Mouse (Mus musculus): ENCODE results near the gene Atl3. TPM values are rescaled to one million over a fixed set of nuclear protein-coding genes. Genes with fewer than 3 reads are reported as not detected.

Gene Atl3
- total RNA-seq, 1 experiment from 2014 or later = 101 TPM

DNA sequence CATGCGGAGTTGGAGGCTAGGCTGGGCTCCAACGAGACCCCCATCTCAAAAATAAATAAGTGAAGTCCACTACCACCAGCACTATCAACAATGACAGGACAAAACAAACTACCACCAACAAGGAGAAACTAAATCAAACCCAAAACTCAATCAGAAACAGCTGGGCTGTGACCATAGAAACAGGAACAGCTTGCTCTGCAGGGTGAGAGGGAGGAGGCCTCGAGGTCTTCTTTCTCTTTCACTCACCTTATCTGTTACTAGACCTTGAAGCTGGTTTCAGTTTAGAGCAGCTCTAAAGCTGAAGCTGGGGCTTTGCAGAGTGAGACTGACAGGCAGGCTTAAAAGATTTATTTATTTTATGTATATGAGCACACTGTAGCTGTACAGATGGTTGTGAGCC, 67.6 kb downstream of the Atl3 start:
- DNase-seq = no peak

DNA sequence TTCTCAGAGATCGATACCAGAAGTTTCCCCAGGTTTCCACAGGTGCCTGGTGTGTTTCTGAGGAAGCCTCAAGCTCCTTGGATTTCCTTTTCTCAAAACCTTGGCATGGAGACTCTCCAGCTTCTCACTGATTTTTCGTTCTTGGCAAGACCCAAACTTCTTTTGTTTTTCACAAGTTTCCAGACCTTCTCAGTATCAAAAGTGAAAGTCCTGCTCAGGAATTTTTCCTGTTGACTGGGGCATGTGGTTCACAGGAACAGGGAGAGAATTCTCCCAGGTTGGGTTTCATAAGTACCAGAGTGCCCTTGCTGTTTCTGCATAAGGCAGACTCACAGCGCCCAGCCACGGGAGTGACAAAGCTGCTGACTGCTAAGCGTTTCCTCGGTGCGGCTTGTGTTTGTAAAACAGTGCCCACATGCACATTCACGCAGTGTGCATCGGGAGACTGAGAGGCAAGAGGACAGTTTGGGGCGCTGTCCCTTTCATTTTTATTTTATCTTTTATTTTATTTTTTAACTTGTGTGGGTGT, 68.8 kb downstream of the Atl3 start:
- no peak for DNase-seq

DNA sequence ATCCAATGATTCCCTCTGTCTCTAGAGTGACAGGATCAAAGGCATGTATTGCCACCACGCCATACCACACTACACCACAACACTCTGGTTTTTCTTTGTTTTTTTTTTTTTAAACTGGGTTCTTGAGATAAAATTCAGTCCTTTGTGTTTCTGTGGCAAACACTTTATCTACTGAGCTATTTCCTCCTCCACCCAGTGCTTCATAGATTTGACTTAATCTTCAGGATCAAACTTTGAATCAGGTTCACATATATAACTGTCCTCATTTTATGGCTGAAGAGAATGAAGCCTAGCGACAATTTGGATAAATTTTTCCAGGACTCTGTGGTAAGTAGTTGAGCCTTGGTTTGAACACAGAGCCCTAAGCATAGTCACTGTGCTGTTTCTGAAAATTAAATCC, 69.8 kb downstream of the Atl3 start:
- no peak for DNase-seq

DNA sequence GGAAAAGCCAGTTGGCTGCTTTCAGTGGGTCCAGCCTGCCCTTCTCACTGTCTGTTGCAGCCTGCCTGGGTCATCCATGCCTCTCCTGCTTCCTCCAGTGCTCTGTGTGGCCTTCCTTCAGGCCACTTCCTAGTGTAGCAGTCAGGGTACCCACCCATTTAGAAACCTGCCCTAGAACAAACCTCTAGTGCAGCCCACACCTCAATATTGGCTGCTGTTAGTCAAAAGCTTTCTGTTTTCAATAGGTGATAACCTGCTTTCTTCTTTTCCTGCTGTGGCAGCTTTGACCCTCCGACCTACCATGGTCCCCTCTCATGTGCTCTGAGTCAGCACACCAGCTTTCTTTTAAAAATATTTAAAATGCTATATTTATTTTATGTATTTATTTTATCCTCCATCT, 70.6 kb downstream of the Atl3 start:
- no peak for DNase-seq

DNA sequence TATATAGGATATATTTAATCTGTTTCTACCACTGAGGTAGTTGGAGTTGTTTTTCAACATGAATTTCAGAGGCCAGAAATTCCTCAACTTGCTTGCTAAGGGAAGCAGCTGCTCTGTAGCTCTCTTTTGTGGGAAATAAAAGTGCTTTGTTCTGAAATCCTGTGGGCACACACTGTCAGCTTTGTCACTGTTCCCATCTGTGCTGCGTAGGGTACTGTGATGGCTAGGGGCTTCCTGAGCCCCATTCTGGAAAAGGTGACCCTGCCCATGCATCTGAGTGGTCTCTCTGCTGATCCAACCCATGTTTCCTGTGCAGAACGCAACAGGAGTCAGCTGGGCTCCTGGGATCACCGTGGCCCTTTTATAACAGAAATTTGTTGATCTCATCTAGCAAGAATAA, 73.0 kb downstream of the Atl3 start:
- no peak for DNase-seq

DNA sequence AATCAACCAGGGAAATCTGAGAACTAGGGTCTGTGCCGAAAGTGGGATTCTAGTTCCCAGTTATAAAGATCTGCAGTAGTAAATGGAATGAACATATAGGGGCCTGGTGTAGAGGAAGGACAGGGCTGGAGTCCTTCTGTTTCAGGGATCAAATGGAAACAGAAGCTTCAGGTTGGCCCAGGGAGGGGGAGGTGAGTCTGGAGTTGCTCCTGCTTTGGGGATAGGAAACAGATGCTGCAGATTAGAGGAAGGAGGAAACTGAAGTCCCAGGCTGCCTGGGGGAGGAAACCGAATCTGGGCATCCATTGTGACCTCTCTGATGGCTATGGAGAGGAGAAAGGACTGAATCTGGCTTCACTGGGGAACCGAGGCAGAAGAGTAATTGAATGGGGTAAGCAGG, 74.5 kb downstream of the Atl3 start:
- DNase-seq = no peak

DNA sequence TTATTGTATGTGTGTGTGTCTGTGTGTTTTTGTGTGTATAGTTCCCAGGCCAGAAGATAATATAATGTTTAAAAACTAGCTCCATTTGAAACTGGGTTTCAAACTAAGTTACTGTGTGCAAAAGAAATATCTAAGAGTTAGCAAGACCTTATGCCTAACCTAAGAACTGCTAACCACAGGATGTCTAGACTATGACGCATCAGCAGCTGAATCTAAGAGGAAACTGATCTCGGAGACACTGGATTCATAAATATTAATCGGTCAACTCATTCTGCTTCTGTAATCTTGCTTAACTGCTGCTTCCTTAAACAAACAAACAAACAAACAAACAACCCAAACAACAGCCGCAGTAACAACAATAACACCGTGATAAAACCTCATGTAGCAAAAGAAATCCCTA, 75.8 kb downstream of the Atl3 start:
- no peak for DNase-seq

DNA sequence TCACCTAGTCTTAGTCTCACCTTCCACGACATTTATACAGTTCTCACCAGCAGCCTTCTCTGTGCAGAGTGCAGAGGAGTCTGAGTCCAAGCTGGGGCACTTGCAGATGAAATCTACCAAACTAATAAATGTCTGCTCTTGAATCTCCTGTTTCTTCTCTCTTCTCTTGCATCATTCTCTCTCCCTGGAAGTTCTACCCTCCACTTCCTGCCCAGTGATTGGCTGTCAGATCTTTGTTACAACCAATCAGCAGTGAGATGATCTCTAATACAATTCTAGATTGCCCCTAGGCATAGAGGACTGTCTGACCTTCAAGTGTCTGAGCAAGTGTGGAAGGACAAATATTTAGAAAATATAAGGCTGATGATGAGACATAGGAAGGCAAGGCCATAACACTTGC, 82.3 kb downstream of the Atl3 start:
- DNase-seq = no peak

DNA sequence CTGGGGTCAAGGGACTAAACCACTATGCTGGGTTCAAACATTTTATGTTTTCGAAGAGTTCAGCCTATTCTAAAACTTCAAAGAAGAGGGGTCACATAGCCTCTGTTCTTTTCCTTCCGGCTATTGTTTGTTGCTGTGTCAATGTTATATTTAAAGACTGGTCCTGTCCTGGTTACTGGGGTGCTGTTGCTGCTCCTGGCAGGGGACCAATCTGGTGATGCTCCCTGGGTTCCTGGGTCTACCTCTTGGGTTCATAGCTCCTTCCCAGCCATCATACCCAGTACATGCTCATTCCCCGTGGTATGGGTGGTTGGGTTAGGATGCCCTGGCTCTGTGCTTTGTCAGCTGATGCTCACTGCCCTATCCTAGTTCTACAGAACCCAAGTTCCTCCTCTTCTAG, 83.9 kb downstream of the Atl3 start:
- no peak for DNase-seq

DNA sequence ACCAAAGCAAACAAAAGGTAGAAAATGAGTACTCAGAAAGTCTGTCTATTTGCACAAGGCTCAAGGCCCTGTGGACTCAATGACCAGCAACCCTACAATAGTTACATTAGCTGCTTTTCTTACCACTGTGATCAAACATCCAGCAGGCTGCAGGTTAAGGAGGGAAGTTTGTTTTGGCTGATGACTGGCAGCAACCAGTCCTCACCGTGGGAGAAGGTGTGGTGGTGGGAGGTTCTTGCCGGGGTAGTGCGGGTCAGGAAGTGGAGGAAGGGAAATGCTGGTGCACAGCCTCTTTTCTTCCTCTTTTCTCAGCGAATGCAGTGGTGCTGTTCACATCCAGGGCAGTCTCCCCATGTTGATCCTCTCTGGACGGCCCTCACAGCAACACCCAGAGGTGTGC, 87.2 kb downstream of the Atl3 start:
- DNase-seq = no peak

DNA sequence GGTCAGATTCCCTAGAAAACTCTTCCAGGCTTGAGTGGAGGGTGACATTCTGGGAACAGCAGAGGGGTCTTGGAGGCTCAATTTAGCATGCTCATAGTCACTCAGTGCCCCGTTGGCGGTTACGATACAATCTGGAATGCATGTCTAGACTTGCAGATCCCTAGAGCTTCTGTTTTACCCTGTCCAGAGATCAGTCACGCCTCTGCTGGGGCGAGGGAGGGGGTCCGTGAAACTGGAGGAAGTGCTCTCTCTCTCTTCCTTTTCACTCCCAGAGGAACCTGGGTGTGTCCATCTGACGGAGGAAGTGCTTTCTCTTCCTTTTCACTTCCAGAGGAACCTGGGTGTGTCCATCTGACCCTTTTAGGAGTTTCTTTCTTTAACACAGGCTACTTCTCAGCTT, 89.3 kb downstream of the Atl3 start:
- DNase-seq = no peak

DNA sequence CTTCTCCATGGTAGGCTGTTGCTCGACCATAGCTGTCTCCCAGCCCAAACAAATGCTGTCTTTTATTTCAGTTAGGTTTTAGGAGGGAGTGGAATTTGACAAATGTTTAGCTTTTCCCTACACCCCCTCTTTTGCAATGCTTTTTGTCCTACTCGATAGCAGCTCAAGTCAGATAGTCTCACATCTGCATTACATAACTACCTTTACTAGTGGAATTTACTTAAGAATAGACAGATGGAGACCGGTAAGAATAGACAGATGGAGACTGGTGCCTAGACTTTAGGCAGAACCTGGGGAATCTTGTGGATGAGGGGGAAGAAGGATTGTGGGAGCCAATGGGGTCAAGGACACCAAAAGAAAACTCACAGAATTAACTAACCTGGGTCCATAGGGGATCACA, 89.8 kb downstream of the Atl3 start:
- no peak for DNase-seq

DNA sequence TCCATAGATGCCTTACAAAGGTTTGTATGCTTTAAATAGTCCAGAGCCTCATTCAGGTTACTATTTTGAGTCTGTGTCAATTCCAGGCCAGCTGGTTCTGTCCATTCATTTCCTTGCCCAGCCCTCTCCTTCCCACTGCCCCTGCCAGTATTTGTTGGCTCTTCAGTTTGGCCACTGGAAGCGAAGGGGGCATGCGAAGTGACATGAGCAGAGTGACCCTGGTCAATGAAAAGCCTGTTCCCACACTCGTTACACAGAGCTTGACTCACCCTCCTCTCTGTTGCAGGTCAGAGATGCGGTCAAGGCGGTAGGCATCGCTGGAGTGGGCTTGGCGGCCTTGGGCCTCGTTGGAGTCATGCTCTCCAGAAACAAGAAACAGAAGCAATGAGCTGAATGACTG, 91.4 kb downstream of the Atl3 start:
- peak; percentile 65 for DNase-seq

DNA sequence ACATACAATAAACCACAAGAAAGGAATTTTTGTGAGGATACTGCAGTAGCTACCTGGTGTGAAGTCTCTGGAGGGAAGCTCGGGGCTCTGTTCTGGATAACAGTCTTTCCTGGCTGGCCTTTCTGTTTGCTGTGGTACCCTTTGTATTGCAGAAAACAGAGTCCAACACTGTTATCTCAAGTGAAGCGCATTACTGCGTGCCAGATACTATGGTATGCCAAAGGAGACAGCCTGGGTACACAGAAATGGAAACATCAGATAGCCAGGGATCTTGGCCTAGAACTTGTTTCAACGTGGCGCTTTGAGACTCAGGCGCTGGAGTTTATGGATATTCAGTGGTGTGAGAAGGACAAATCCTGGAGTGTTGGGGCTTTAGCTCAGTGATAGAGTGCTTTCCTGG, 91.9 kb downstream of the Atl3 start:
- DNase-seq = no peak

Other genes with a start within 250 kb of the Atl3 start
- 3.4 and 4.1 TPM in 2 replicates for gene Rcor2, start 226.7 kb upstream of the Atl3 start, total RNA-seq (2021)
- 70.0 and 85.3 TPM in 2 replicates for gene Mark2, start 152.2 kb upstream of the Atl3 start, total RNA-seq (2021)
- 23.8 and 30.4 TPM in 2 replicates for gene Spindoc, start 111.0 kb upstream of the Atl3 start, total RNA-seq (2021)
- gene 2700081O15Rik, start 76.4 kb upstream of the Atl3 start, total RNA-seq (2021) = 29.0 and 32.4 TPM in 2 replicates
- gene Rtn3, start 10.8 kb upstream of the Atl3 start, total RNA-seq (2021) = 127 and 134 TPM in 2 replicates
- gene Pla2g16, start 63.4 kb downstream of the Atl3 start, total RNA-seq (2021) = 72.9 and 79.7 TPM in 2 replicates
- gene Lgals12, start 113.2 kb downstream of the Atl3 start, total RNA-seq (2021) = 15.7 and 20.8 TPM in 2 replicates
- 0.67 TPM in 1 of 2 replicates, not detected in the other for gene Hrasls5, start 118.5 kb downstream of the Atl3 start, total RNA-seq (2021)
- not detected in 2 replicates for gene Slc22a19, start 217.3 kb downstream of the Atl3 start, total RNA-seq (2021)